Mouse (Mus musculus) ES-Bruce4 (cell line): ENCODE results near the gene Sept9. TPM values are rescaled to one million over a fixed set of nuclear protein-coding genes. Genes with fewer than 3 reads are reported as not detected.

Experiments
- H3K27ac ChIP-seq: 2 replicates; pipeline ENCODE4 v1.5.1; 2012; ENCODE audit warnings: low read length, inconsistent platforms; ENCODE audit not compliant: insufficient read depth
- H3K27me3 ChIP-seq: 2 replicates; pipeline ENCODE4 v1.6.1; 2012; ENCODE audit warnings: mild to moderate bottlenecking, low read length, inconsistent platforms; ENCODE audit not compliant: control insufficient read depth, poor library complexity, insufficient read depth, severe bottlenecking
- H3K36me3 ChIP-seq: 2 replicates; pipeline ENCODE4 v1.6.1; 2012; ENCODE audit warnings: inconsistent platforms, mild to moderate bottlenecking, low read length, moderate library complexity; ENCODE audit not compliant: control insufficient read depth, poor library complexity, insufficient read depth, severe bottlenecking
- H3K4me1 ChIP-seq: one replicate; pipeline ENCODE4 v1.8.1; 2011; ENCODE audit warnings: low read length; ENCODE audit not compliant: control insufficient read depth, insufficient read depth
- H3K4me3 ChIP-seq: 2 replicates; pipeline ENCODE4 v1.5.1; 2011; ENCODE audit warnings: low read depth, mild to moderate bottlenecking, low read length
- H3K9ac ChIP-seq: 2 replicates; pipeline ENCODE4 v1.6.1; 2012; ENCODE audit warnings: low read depth, mild to moderate bottlenecking, inconsistent platforms; ENCODE audit not compliant: poor library complexity, severe bottlenecking
- H3K9me3 ChIP-seq: replicated peaks from 2 replicates; pipeline ENCODE4 v1.6.1; 2012; ENCODE audit warnings: mild to moderate bottlenecking, low read length, inconsistent platforms; ENCODE audit not compliant: control insufficient read depth, poor library complexity, insufficient read depth, severe bottlenecking
- CTCF ChIP-seq: IDR thresholded peaks from one replicate; pipeline ENCODE4 v1.8.1; 2011; ENCODE audit warnings: low read depth, low read length
- EP300 ChIP-seq: IDR thresholded peaks from 2 replicates; pipeline ENCODE4 v1.6.1; 2011; ENCODE audit warnings: low read depth, low read length; ENCODE audit not compliant: insufficient read depth
- POLR2A ChIP-seq: IDR thresholded peaks from one replicate; pipeline ENCODE4 v1.8.1; 2011; ENCODE audit warnings: low read length; ENCODE audit not compliant: insufficient read depth
- polyA plus RNA-seq: library from polyadenylated mRNA; stranded (reverse); fragments of >200 nt; gene quantifications from 2 replicates; pipeline ENCODE4 v1.2.4, GENCODE M21; 2011; ENCODE audit warnings: low read depth; ENCODE audit not compliant: missing spikeins, insufficient read depth, insufficient read length

The Sept9 gene
- polyA plus RNA-seq, 1 experiment: 123 TPM

GRCm38 (mm10) chr11:117182808-117183207 is 16.7 kb upstream of the Sept9 start:
- no peaks in the 10 kb centered on the region for H3K27me3 ChIP-seq
- TF ChIP-seq CTCF: no peak
- TF ChIP-seq POLR2A: no peak
- TF ChIP-seq EP300: no peak
- no peak overlapping the region for H3K9ac ChIP-seq

GRCm38 (mm10) chr11:117183299-117183698 is 16.2 kb upstream of the Sept9 start:
- Histone ChIP-seq H3K4me1 (no peaks in the 10 kb centered on the region), H3K27ac (no peak overlapping the region), H3K27me3 (no peaks in the 10 kb centered on the region), H3K9me3 (0 out of 2 replicates have a peak, but pooled peaks cover 4% of the 10 kb centered on the region), H3K36me3 (no peaks in the 10 kb centered on the region), H3K9ac (no peak overlapping the region), H3K4me3 (no peak overlapping the region)
- TF ChIP-seq CTCF: no peak
- TF ChIP-seq POLR2A: no peak
- no peak for TF ChIP-seq EP300

More at GRCm38 (mm10) chr11:117182808-117183207, 16.7 kb upstream of the Sept9 start:
- no peaks in the 10 kb centered on the region for H3K4me1 ChIP-seq
- H3K4me3 ChIP-seq: no peak overlapping the region
- H3K36me3 ChIP-seq: no peaks in the 10 kb centered on the region
- H3K27ac ChIP-seq: no peak overlapping the region
- H3K9me3 ChIP-seq: 0 out of 2 replicates have a peak, but pooled peaks cover 4% of the 10 kb centered on the region

- no peak overlapping the region for H3K4me3 ChIP-seq
- no peaks in the 10 kb centered on the region for H3K36me3 ChIP-seq
- H3K27me3 ChIP-seq: no peaks in the 10 kb centered on the region
- H3K9me3 ChIP-seq: 0 out of 2 replicates have a peak, but pooled peaks cover 4% of the 10 kb centered on the region
- no peak overlapping the region for H3K9ac ChIP-seq
- H3K4me1 ChIP-seq: no peaks in the 10 kb centered on the region
- no peak overlapping the region for H3K27ac ChIP-seq
- TF ChIP-seq POLR2A (no peak), CTCF (peak; percentile 4)
Observed at GRCm38 (mm10) chr11:117183841-117184240, 15.6 kb upstream of the Sept9 start.

DNA sequence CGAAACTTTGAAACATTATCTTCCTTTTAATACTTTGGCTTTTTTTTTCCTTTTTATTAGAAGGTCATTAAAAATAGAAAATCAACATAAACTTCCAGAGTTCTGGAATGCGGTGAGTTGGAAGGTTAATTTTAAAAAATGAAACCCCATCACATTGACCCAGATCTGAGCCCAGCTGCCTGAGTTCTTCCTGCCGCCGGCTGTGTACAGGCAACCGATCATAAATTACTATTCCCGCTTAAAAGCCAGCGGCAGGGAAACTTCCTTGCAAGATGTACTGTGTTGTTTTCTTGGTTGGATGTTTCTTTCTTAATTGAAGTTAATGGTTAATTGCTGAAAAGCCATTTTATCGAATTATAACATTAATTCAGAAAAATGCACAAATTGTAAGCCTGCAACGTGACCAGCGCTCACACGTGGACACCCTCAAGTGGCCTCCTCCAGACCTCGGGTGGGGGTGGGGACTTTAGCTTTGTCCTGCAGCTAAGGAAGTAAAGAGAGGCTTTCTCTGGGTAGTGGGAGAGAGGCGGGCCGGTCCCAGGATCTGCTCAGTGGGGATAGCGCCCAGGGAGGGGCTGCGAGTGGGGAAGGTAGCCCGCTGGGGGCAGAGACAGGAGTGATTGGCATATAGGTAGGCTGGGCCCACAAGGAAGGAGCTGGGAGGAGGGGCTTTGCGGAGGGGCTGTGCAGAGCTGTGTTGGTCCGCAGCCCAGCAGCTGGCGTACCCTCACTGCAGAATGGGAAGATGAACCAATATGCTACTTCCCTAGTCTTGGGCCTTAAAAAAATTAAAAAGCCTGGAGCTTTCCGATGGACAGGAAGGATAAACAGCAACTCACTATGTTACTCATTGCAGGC is 14.2 kb upstream of the Sept9 start:
- Histone ChIP-seq H3K36me3 (no peaks in the 10 kb centered on the region), H3K27ac (no peak overlapping the region)
- TF ChIP-seq CTCF (no peak), POLR2A (no peak), EP300 (no peak)

GRCm38 (mm10) chr11:117191524-117191923 is 7.9 kb upstream of the Sept9 start:
- no peak for TF ChIP-seq CTCF
- no peak for TF ChIP-seq EP300
- no peak for TF ChIP-seq POLR2A

More for the DNA sequence above, 14.2 kb upstream of the Sept9 start:
- Histone ChIP-seq H3K9ac (no peak overlapping the region), H3K4me3 (peak overlapping the region; percentile 27; the same call in 1 of the 2 replicates), H3K9me3 (0 out of 2 replicates have a peak, but pooled peaks cover 4% of the 10 kb centered on the region), H3K27me3 (no peaks in the 10 kb centered on the region), H3K4me1 (no peaks in the 10 kb centered on the region)

GRCm38 (mm10) chr11:117194475-117194937 is 5.0 kb upstream of the Sept9 start:
- no peaks in the 10 kb centered on the region for H3K27me3 ChIP-seq
- H3K9ac ChIP-seq: no peak overlapping the region
- no peaks in the 10 kb centered on the region for H3K9me3 ChIP-seq
- H3K27ac ChIP-seq: no peak overlapping the region
- no peaks in the 10 kb centered on the region for H3K36me3 ChIP-seq
- TF ChIP-seq CTCF (no peak), POLR2A (no peak), EP300 (no peak)
- no peaks in the 10 kb centered on the region for H3K4me1 ChIP-seq
- H3K4me3 ChIP-seq: no peak overlapping the region

More at GRCm38 (mm10) chr11:117191524-117191923, 7.9 kb upstream of the Sept9 start:
- Histone ChIP-seq H3K9ac (no peak overlapping the region), H3K4me1 (no peaks in the 10 kb centered on the region), H3K9me3 (no peaks in the 10 kb centered on the region), H3K27me3 (no peaks in the 10 kb centered on the region), H3K4me3 (no peak overlapping the region), H3K36me3 (no peaks in the 10 kb centered on the region), H3K27ac (no peak overlapping the region)
